Mouse (Mus musculus) hindbrain, embryonic 15.5 days (tissue): ENCODE results near the gene Glmp. TPM values are rescaled to one million over a fixed set of nuclear protein-coding genes. Genes with fewer than 3 reads are reported as not detected.
"Not testable (repeated sequence)": the region's sequence is repeated elsewhere in the genome, so short reads cannot be mapped to it uniquely, and the experiment has no call there.

Source experiments
- ATAC-seq: fragments of 200-750 bp; cut with Nextera tagmentation; 2 replicates; pipeline ENCODE4 v1.8.0; 2017; ENCODE audit warnings: low read depth, moderate number of reproducible peaks, moderate TSS enrichment; ENCODE audit not compliant: low FRiP score
- H3K27ac ChIP-seq: fragments of 300-500 bp; sonication (generic); replicated peaks from 2 replicates; pipeline ENCODE4 v1.5.1; 2015; ENCODE audit warnings: mild to moderate bottlenecking, inconsistent platforms
- H3K27me3 ChIP-seq: fragments of 300-500 bp; sonication (generic); 2 replicates; pipeline ENCODE4 v1.6.1; 2015; ENCODE audit warnings: control low read depth, inconsistent platforms
- H3K36me3 ChIP-seq: fragments of 300-500 bp; sonication (generic); 2 replicates; pipeline ENCODE4 v1.6.1; 2015; ENCODE audit warnings: control low read depth, inconsistent platforms
- H3K4me1 ChIP-seq: fragments of 300-500 bp; sonication (generic); replicated peaks from 2 replicates; pipeline ENCODE4 v1.6.1; 2015; ENCODE audit warnings: control low read depth, inconsistent platforms
- H3K4me2 ChIP-seq: fragments of 300-500 bp; sonication (generic); 2 replicates; pipeline ENCODE4 v1.6.1; 2015; ENCODE audit warnings: moderate library complexity, mild to moderate bottlenecking, inconsistent platforms
- H3K4me3 ChIP-seq: fragments of 300-500 bp; sonication (generic); 2 replicates; pipeline ENCODE4 v1.5.1; 2015; ENCODE audit warnings: mild to moderate bottlenecking, inconsistent platforms
- H3K9ac ChIP-seq: fragments of 300-500 bp; sonication (generic); 2 replicates; pipeline ENCODE4 v1.6.1; 2015; ENCODE audit warnings: inconsistent platforms
- H3K9me3 ChIP-seq: fragments of 300-500 bp; sonication (generic); 2 replicates; pipeline ENCODE4 v1.6.1; 2016; ENCODE audit warnings: control low read depth, inconsistent platforms
- WGBS: fragments of 180-500 bp; shearing (Covaris S2); methylation state at CpG from one replicate; pipeline ENCODE4 v1.1.7; 2015; 5-methylcytosine and 5-hydroxymethylcytosine counted together
- polyA plus RNA-seq: library from polyadenylated mRNA; unstranded; fragments of >200 nt; fragmentation: Nextera tagmentation; extraction: Ambion mirVana; gene quantifications from 2 replicates; pipeline ENCODE4 v1.2.1, GENCODE M21; 2015

Glmp gene
- polyA plus RNA-seq, 1 experiment from 2014 or later: 125 TPM

DNA sequence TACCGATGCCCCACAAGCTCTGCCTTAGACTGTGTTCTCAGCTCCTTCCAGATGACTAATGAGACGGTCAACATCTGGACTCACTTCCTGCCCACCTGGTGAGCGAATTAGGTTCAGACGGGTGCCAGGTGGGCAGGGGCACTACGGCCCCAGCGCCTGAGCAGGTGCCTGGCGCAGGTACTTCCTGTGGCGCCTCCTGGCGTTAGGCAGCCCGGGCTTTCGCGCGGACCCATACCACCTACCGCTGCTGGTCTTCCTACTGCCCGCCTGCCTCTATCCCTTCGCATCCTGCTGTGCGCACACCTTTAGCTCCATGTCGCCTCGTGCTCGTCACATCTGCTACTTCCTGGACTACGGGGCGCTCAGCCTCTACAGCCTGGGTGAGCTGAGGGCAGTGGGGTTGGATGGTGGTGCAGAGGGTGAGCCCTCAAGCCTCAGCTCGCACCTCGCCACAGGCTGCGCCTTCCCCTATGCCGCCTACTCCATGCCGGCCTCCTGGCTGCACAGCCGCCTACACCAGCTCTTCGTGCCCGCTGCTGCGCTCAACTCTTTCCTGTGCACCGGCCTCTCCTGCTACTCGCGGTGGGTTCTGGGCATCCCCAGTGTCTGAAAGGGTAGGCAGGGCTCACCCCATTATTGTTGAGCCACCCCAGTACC is 41.0 kb downstream of the Glmp start:
- Histone ChIP-seq H3K4me1 (no peaks in the 10 kb centered on the region; the same call in 1 of the 2 replicates), H3K4me3 (no peak overlapping the region), H3K27ac (no peak overlapping the region), H3K4me2 (peak overlapping the region; percentile 47), H3K9ac (no peak overlapping the region), H3K9me3 (no peaks in the 10 kb centered on the region), H3K27me3 (0 out of 2 replicates have a peak, but pooled peaks cover 7% of the 10 kb centered on the region), H3K36me3 (peaks cover 22% of the 10 kb centered on the region)
- no peak for ATAC-seq
- 34% methylated on average over 34 of the region's 34 CpGs for WGBS

DNA sequence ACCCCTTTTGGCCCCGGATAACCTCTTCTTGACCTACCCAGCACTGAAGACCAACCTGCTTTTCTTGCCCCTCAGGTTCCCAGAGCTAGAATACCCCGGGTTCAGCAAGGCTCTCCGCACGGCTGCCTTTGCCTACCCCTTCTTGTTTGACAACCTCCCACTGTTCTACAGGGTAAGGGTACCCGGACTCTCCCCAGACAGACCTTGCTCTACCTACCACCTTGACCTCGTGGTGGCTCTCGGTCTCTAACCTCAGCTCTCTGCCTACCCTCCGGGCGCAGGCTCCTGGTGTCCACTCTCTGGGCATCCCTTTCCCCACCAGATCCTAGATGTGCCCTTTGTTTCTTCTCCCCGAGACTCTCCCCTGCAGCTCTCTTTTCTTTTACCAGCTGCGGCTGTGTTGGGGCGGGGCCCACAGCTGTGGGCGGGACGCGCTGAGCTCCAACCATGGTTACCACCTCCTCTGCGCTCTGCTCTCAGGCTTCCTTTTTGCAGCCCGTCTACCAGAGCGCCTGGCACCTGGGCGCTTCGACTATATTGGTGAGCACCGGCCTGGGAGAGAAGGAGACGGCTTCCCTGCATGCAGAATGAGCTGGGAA is 42.1 kb downstream of the Glmp start:
- peaks cover 11% of the 10 kb centered on the region for H3K36me3 ChIP-seq
- peak overlapping the region; percentile 47 for H3K4me2 ChIP-seq
- not testable (repeated sequence) for H3K4me1 ChIP-seq, H3K9me3 ChIP-seq, H3K27me3 ChIP-seq
- peak overlapping the region; percentile 51; the same call in 1 of the 2 replicates for H3K27ac ChIP-seq
- peak overlapping the region; percentile 31 for H3K4me3 ChIP-seq
- under 1% methylated on average over 20 of the region's 22 CpGs for WGBS
- ATAC-seq: peak; percentile 85
- H3K9ac ChIP-seq: 0 out of 2 replicates have a peak overlapping the region, but pooled peaks have one; percentile 16

DNA sequence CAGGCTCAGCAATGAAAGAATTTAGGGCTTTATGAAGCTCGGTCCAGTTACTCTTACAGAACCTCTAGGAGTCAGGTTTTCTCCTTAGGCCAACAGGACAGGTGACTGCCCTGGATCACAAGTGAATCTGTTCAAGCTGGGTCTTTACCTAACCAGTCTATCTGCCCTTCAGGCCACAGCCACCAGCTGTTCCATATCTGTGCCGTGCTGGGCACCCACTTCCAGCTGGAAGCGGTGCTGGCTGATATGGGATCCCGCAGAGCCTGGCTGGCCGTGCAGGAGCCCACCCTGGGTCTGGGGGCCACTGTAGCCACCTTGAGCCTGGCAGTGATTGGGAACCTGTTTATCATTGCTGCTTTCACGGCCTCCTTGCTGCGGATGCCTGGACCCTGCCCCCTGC is 42.7 kb downstream of the Glmp start:
- not testable (repeated sequence) for H3K4me3 ChIP-seq, H3K27me3 ChIP-seq, H3K4me1 ChIP-seq, H3K9ac ChIP-seq, H3K36me3 ChIP-seq, H3K9me3 ChIP-seq, H3K27ac ChIP-seq
- peak; percentile 23; the same call in 1 of the 2 replicates for ATAC-seq
- peak overlapping the region; percentile 47; the same call in 1 of the 2 replicates for H3K4me2 ChIP-seq
- 55% methylated on average over 3 of the region's 7 CpGs for WGBS

DNA sequence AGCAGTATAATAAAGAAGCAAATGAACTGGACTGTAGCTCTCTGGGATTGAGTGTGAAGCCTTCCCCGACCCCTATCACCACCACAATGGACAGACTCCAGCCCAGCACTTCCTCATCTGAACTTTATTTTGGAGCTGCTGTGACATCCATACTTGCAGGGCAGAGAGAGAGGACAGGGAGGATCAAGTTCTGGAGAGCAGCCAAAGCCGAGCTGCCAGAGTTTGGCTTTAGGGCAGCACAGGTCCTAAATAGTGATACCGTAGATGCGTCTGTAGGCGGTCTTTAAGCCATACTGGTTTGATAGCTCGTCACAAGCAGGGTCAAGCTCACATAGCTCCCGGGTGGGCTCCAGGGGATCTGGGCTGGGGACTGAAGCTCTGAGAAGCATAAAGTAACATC is 43.7 kb downstream of the Glmp start:
- not testable (repeated sequence) for H3K27ac ChIP-seq, H3K36me3 ChIP-seq, H3K27me3 ChIP-seq, ATAC-seq, H3K4me1 ChIP-seq, H3K9me3 ChIP-seq, H3K4me2 ChIP-seq, H3K4me3 ChIP-seq, H3K9ac ChIP-seq
- 90% methylated on average over 7 of the region's 7 CpGs for WGBS

DNA sequence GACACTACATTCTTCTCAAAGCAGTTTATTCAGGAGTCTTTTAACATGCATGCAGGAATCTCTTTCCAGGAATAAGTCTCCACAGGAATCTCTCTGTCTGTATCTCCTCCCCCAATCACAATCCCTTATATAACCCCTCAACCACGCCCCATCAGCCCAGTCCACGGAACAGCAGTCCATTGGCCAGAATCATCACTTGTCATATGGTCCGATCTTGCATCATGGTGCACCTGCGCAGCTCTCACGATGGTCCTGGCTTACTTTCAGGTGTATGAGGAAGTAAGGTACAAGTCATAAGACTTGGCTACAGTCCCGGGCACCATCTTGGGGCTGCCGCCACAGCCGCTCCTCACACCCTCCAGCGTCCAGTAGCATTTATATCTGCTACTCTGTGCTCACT is 47.8 kb downstream of the Glmp start, which contains the start of gene Bglap3:
Gene Bglap3 (minus strand): TSS at position 101 of the 400 bp plus-strand sequence.
- H3K27me3 ChIP-seq, H3K4me1 ChIP-seq, H3K36me3 ChIP-seq, H3K9ac ChIP-seq, H3K4me3 ChIP-seq, ATAC-seq, H3K4me2 ChIP-seq, H3K9me3 ChIP-seq, H3K27ac ChIP-seq: not testable (repeated sequence)
- 95% methylated on average over 9 of the region's 9 CpGs for WGBS

DNA sequence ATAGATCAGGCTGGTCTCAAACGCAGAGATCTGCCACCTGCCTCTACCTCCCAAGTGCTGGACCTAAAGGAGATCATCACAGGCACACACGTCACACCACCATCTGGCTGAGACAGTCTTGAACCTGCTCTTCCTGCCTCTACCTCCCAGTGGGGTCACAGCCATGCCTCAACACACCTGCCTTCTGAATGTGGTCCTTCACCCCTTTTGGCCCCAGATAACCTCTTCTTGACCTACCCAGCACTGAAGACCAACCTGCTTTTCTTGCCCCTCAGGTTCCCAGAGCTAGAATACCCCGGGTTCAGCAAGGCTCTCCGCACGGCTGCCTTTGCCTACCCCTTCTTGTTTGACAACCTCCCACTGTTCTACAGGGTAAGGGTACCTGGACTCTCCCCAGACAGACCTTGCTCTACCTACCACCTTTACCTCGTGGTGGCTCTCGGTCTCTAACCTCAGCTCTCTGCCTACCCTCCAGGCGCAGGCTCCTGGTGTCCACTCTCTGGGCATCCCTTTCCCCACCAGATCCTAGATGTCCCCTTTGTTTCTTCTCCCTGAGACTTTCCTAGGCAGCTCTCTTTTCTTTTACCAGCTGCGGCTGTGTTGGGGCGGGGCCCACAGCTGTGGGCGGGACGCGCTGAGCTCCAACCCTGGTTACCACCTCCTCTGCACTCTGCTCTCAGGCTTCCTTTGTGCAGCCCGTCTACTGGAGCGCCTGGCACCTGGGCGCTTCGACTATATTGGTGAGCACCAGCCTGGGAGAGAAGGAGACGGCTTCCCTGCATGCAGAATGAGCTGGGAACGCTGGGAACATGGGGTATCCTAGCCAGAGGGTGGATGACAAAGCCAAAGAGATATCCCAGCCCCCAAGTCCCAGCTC is 51.2 kb downstream of the Glmp start:
- H3K9ac ChIP-seq, H3K27me3 ChIP-seq, H3K4me3 ChIP-seq, H3K4me1 ChIP-seq, H3K9me3 ChIP-seq, H3K36me3 ChIP-seq: not testable (repeated sequence)
- ATAC-seq: peak; percentile 86
- 9% methylated on average over 19 of the region's 19 CpGs for WGBS
- Histone ChIP-seq H3K4me2 (peak overlapping the region; percentile 40), H3K27ac (0 out of 2 replicates have a peak overlapping the region, but pooled peaks have one; percentile 4)

DNA sequence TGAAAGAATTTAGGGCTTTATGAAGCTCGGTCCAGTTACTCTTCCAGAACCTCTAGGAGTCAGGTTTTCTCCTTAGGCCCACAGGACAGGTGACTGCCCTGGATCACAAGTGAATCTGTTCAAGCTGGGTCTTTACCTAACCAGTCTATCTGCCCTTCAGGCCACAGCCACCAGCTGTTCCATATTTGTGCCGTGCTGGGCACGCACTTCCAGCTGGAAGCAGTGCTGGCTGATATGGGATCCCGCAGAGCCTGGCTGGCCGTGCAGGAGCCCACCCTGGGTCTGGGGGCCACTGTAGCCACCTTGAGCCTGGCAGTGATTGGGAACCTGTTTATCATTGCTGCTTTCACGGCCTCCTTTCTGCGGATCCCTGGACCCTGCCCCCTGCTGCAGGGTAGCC is 51.8 kb downstream of the Glmp start:
- Histone ChIP-seq H3K27ac (0 out of 2 replicates have a peak overlapping the region, but pooled peaks have one; percentile 4), H3K4me2 (peak overlapping the region; percentile 40)
- H3K4me3 ChIP-seq, H3K9ac ChIP-seq, H3K9me3 ChIP-seq, H3K27me3 ChIP-seq, H3K36me3 ChIP-seq, H3K4me1 ChIP-seq: not testable (repeated sequence)
- ATAC-seq: peak; percentile 8; the same call in 1 of the 2 replicates
- 28% methylated on average over 5 of the region's 7 CpGs for WGBS

DNA sequence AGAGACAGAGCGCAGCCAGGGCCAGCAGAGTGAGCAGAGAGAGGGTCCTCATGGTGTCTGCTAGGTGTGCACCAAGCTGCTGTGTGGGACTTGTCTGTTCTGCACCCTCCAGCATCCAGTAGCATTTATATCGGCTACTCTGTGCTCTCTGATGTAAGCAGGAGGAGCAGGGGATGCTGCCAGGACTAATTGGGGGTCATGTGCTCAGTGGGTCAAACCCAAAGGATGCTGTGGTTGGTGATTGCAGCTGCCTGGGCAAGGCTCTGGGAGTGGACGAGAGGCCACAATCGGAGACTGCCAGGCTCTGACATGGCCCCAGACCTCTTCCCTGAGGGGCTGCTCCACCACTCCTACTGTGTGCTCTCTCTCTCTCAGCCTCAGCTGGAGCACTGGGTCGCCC is 53.8 kb downstream of the Glmp start, which contains the start of gene Bglap2:
Gene Bglap2 (minus strand): TSS at position 101 of the 400 bp plus-strand sequence.
- 74% methylated on average over 5 of the region's 5 CpGs for WGBS
- not testable (repeated sequence) for ATAC-seq, H3K4me3 ChIP-seq, H3K4me2 ChIP-seq, H3K36me3 ChIP-seq, H3K27me3 ChIP-seq, H3K27ac ChIP-seq, H3K4me1 ChIP-seq, H3K9me3 ChIP-seq, H3K9ac ChIP-seq

Other genes with a start within 250 kb of the Glmp start
- not detected in 2 replicates for gene Ttc24, start 246.7 kb upstream of the Glmp start, polyA plus RNA-seq
- 3.4 and 4.4 TPM in 2 replicates for gene Iqgap3, start 243.1 kb upstream of the Glmp start, polyA plus RNA-seq
- 19.2 and 23.9 TPM in 2 replicates for gene Mef2d, start 182.7 kb upstream of the Glmp start, polyA plus RNA-seq
- 0.55 and 0.60 TPM in 2 replicates for gene Rhbg, start 70.3 kb upstream of the Glmp start, polyA plus RNA-seq
- 0.35 TPM in 1 of 2 replicates, not detected in the other for gene Gm38392, start 37.8 kb upstream of the Glmp start, polyA plus RNA-seq
- 9.5 and 12.2 TPM in 2 replicates for gene Tsacc, start 28.0 kb upstream of the Glmp start, polyA plus RNA-seq
- 446 and 451 TPM in 2 replicates for gene Cct3, start 27.9 kb upstream of the Glmp start, polyA plus RNA-seq
- gene Tmem79, start 11.1 kb downstream of the Glmp start, polyA plus RNA-seq: 1.2 and 1.7 TPM in 2 replicates
- gene Smg5, start 11.2 kb downstream of the Glmp start, polyA plus RNA-seq: 62.5 and 64.0 TPM in 2 replicates
- gene Paqr6, start 39.6 kb downstream of the Glmp start, polyA plus RNA-seq: 1.9 and 2.3 TPM in 2 replicates
- not detected in 2 replicates for gene Bglap3, start 47.7 kb downstream of the Glmp start, polyA plus RNA-seq
- not detected in 2 replicates for gene Bglap2, start 53.7 kb downstream of the Glmp start, polyA plus RNA-seq
- gene Bglap, start 59.4 kb downstream of the Glmp start, polyA plus RNA-seq: not detected in 2 replicates
- gene Pmf1, start 85.3 kb downstream of the Glmp start, polyA plus RNA-seq: 28.8 and 35.4 TPM in 2 replicates
- 34.7 and 40.4 TPM in 2 replicates for gene Slc25a44, start 100.1 kb downstream of the Glmp start, polyA plus RNA-seq
- gene Sema4a, start 136.2 kb downstream of the Glmp start, polyA plus RNA-seq: 30.4 and 30.5 TPM in 2 replicates
- 52.2 and 53.4 TPM in 2 replicates for gene Lmna, start 184.9 kb downstream of the Glmp start, polyA plus RNA-seq
- gene Mex3a, start 207.4 kb downstream of the Glmp start, polyA plus RNA-seq: 26.4 and 28.6 TPM in 2 replicates
- gene Rab25, start 223.3 kb downstream of the Glmp start, polyA plus RNA-seq: 0.23 TPM in 1 of 2 replicates, not detected in the other
- 201 and 205 TPM in 2 replicates for gene Lamtor2, start 228.1 kb downstream of the Glmp start, polyA plus RNA-seq
- 43.6 and 47.7 TPM in 2 replicates for gene Ubqln4, start 228.7 kb downstream of the Glmp start, polyA plus RNA-seq